Mouse (Mus musculus) lung, postnatal 4 days (tissue): ENCODE results near the gene Mtss1l.
"Not testable (repeated sequence)": the region's sequence is repeated elsewhere in the genome, so short reads cannot be mapped to it uniquely, and the experiment has no call there.

Experiments
- DNase-seq, 2 experiments: peaks; one replicate each; pipeline ENCODE4 v3.0.0; 2021

The Mtss1l gene

DNA sequence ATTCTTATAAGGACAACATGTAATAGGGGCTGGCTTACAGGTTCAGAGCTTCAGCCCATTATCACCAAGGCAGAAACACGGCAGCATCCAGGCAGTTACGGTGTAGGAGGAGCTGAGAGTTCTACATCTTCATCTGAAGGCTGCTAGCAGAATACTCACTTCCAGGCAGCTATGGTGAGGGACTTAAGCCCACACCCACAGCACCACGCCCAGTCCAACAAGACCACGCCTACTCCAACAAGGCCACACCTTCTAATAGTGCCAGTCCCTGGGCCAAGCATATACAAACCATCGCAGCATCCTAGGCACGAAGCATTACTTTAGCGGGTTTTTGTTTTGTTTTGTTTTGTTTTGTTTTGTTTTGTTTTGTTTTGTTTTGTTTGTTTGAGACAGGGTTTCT, 65.2 kb downstream of the Mtss1l start:
- not testable (repeated sequence) for DNase-seq

DNA sequence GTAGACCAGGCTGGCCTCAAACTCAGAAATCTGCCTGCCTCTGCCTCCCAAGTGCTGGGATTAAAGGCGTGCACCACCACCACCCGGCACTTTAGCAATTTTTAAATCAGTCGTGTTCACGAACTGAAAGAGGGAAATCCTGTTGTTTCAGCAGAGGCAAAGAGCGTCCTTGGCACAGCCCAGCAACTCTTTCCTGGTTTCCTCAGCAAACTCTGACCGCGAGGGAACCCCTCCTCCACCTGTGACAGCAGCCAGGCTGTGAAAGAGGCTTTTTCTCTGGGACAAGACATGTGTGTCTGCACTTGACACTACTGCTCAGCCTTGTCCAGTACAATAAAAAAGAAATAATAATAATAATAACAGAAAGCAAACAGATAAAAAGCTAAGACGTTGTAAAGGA, 65.7 kb downstream of the Mtss1l start:
- no peak for DNase-seq

DNA sequence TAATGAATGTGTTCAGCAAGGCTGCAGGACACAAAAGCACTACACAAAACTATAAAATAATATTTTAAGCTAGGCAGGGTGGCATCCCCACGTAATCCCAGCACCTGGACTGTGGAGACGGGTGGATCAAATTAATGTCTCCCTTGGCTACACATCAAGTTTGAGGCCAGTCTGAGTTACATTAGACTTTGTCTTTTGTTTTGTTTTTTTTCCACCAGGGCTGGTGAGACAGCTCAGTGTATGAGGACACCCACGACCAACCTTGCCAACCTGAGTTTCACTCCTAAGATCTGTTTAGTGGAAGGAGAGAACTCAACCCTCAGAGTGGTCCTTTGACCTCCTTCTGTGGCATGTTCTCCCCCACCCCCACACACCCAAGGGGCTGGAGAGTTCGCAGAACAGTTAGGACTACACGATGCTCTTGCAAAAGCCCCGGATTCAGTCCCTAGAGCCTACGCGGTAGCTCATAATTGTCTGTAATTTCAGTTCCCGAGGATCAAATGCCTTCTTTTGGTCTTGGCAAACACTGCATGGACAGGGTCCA, 66.2 kb downstream of the Mtss1l start:
- DNase-seq = no peak

DNA sequence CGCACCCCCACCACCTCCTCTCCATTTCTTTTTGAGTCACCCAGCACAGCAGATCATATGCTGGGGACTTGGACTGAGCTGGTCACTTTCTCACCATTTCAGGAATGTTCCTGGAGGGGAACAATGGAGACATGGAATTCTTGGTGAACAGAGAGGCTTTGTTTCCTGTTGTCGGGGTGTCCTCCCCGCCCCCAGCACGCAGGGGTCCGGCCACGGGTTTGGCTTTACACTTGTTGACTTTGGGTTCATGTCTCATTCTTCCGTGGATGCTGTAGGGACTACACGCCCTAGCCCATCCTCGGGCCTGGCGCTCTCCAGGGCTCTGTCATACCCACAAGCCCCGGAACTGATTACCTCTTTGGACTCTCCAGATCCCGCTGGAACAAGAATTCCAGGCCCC, 67.7 kb downstream of the Mtss1l start:
- DNase-seq = no peak

DNA sequence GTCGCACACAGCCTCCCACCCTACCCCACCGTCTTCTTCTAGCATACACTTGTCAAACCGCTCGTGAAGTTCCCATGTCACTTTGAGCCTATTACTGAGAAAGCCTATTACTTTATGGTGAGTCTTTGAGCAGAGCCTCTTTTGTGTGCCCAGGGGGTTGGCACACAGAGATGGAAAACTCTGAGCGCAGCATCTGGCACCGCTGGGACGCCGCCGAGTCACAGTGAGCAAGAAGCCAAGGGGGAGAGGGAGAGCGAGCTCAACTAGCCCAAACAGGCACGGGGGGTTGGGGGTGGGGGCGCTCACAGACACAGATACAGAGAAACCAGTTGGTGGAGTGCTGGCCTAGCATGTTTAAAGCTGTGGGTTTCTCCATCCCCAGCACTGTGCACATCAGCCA, 68.3 kb downstream of the Mtss1l start:
- peak in 1 of 2 experiments; percentile 49 for DNase-seq

DNA sequence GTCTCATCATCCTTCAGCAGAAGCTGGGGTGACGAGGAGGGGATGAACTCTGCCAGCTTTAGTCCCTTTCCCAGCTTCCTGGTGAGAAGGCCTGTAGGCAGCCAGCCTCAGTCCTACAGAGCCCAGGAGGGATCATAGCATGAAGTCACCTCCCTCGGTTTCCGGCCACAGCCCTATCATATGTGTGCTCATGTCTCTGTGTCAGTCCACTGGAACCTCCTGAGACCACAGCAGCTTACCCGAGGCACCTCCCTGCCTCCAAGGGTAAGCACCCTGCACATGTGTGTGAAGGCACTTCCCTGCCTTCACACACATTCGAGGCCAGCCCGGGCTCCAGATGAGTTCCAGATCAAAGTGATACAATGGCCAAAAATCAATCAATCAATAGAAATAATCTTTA, 69.0 kb downstream of the Mtss1l start:
- no peak for DNase-seq
